8 mouse cellular contexts compared by ENCODE assay signal in genomic region chr11:110167459-110168251, GRCm38 (mm10). TPM values are rescaled to one million over a fixed set of nuclear protein-coding genes. Genes with fewer than 3 reads are reported as not detected.
DNase-seq lines count a peak whose midpoint lies in the region; ATAC-seq and TF ChIP-seq lines count a peak whose summit lies in the region.

TSS of gene Abca9 (minus strand) at chr11:110168196.

- no peaks in the 10 kb centered on the region for H3K36me3 ChIP-seq in spleen, adult 2 months (ENCODE audit: control insufficient read depth, insufficient read depth, low read length)
- H3K36me3 ChIP-seq in heart, adult 2 months (ENCODE audit: control insufficient read depth, insufficient read depth, low read length), result no peaks in the 10 kb centered on the region

- H3K4me3 ChIP-seq in spleen, adult 2 months (ENCODE audit: extremely low read depth, insufficient read depth, insufficient read length), result peak within 1 kb of the TSS; percentile 30
- peak within 1 kb of the TSS; percentile 48 for H3K4me3 ChIP-seq in heart, adult 2 months

- no peaks in the 10 kb centered on the region for H3K79me2 ChIP-seq in heart, adult 2 months (replicated peaks; ENCODE audit: control insufficient read depth, insufficient read depth, low read length)

- intact Hi-C loops in heart, adult 2 months (cut with DNase I), result loop anchor here (5.0 kb wide), 1 partner anchor 85 kb away; the partner anchor contains the start of gene Abca6

- DNase-seq in spleen, adult 2 months (ENCODE audit: low read depth in 1 of 2, low spot score in 2 of 2), result no peak
- no peak for DNase-seq in spleen, adult 12 weeks (ENCODE audit: low spot score)
- peak; percentile 33 for DNase-seq in cerebellum, adult 9-11 months
- DNase-seq in heart, adult 2 months, result peak; percentile 43 to 49
- peak; percentile 35 to 43 for DNase-seq in kidney, postnatal 4 days
- DNase-seq in thymus, adult 18-20 months, result no peak

- WGBS in spleen, adult 2 months, result 70% methylated on average over 12 of the region's 12 CpGs
- WGBS in heart, adult 2 months, result 16% methylated on average over 12 of the region's 12 CpGs

- H3K27me3 ChIP-seq in spleen, adult 2 months (ENCODE audit: control insufficient read depth, insufficient read depth, low read length), result no peaks in the 10 kb centered on the region
- H3K27me3 ChIP-seq in heart, adult 2 months (ENCODE audit: control insufficient read depth, insufficient read depth, low read length), result no peaks in the 10 kb centered on the region

- ATAC-seq in megakaryocyte, adult 5-6 weeks (ENCODE audit: poor library complexity, severe bottlenecking), result no peak
- no peak for ATAC-seq in inflammation-experienced regulatory T-cells, adult 6 months

- peak within 1 kb of the TSS; percentile 62 for H3K9ac ChIP-seq in heart, adult 2 months (ENCODE audit: low read depth, low read length)

- no peak for TF ChIP-seq POLR2A in spleen, adult 2 months (IDR thresholded peaks at IDR 0.05; ENCODE audit: low read depth, low read length)
- peak; percentile 68 for TF ChIP-seq POLR2A in heart, adult 2 months (IDR thresholded peaks at IDR 0.05; ENCODE audit: insufficient read depth, low read depth, low read length)

- no peaks in the 10 kb centered on the region for H3K4me1 ChIP-seq in spleen, adult 2 months (ENCODE audit: control insufficient read depth, insufficient read depth, insufficient read length)
- no peaks in the 10 kb centered on the region; the same call in none of the 2 replicates for H3K4me1 ChIP-seq in heart, adult 2 months (ENCODE audit: control insufficient read depth, insufficient read depth, low read length)

- no peak for TF ChIP-seq EP300 in heart, adult 2 months (IDR thresholded peaks at IDR 0.05; ENCODE audit: insufficient read depth, low read depth, low read length)

- H3K27ac ChIP-seq in spleen, adult 2 months (ENCODE audit: insufficient read depth, low read length), result peak within 1 kb of the TSS; percentile 28; the same call in 1 of the 2 replicates
- H3K27ac ChIP-seq in heart, adult 2 months, result peak within 1 kb of the TSS; percentile 81

- TF ChIP-seq CTCF in spleen, adult 2 months (IDR thresholded peaks at IDR 0.05; ENCODE audit: extremely low read depth, insufficient read depth, insufficient read length, insufficient replicate concordance), result no peak
- no peak for TF ChIP-seq CTCF in heart, adult 2 months (IDR thresholded peaks at IDR 0.05)

RNA-seq across cellular contexts. Expression of gene Abca9, which starts in this region (rescaled TPM):
- 0.87 and 1.1 TPM in 2 replicates for polyA plus RNA-seq in spleen, adult 2 months (2012; rRNA removed)
- total RNA-seq in heart, adult 2 months (2021), result 10 to 100 TPM in 1 of 2 experiments, 1 to 10 TPM in 1; 9.3 to 12.5 TPM
- polyA plus RNA-seq in heart, adult 2 months (2012; rRNA removed), result 3.0 and 8.1 TPM in 2 replicates
- 30.0 and 37.2 TPM in 2 replicates for total RNA-seq in megakaryocyte, adult 5-6 weeks (2015)
- 39.2 and 41.7 TPM in 2 replicates for total RNA-seq in megakaryocyte, adult 5-6 weeks (2017)
- polyA plus RNA-seq in inflammation-experienced regulatory T-cells, adult 6 months (2017; shearing (Covaris generic)), result not detected

Comparison
In these comparisons a context has a peak if more than half of its experiments do, and no peak if none do; other contexts are left out.
1. DNase-seq: peak in cerebellum, adult 9-11 months (single experiment), heart, adult 2 months (2 of 2) and kidney, postnatal 4 days (2 of 2); none in spleen, adult 2 months (0 of 2), spleen, adult 12 weeks (single experiment) and thymus, adult 18-20 months (0 of 2).